ENCODE assay signal across 7 mouse cellular contexts in genomic region chr8:84823653-84824052, GRCm38 (mm10). TPM values are rescaled to one million over a fixed set of nuclear protein-coding genes. Genes with fewer than 3 reads are reported as not detected.
DNase-seq lines count a peak whose midpoint lies in the region.

No protein-coding gene starts in this region.

- peak overlapping the region; percentile 33 for H3K4me3 ChIP-seq in heart, embryonic 10.5 days

- H3K27me3 ChIP-seq in heart, embryonic 10.5 days (ENCODE audit: insufficient read depth, poor library complexity, severe bottlenecking): no peaks in the 10 kb centered on the region

- under 1% methylated on average over 18 of the region's 18 CpGs for WGBS in heart, embryonic 10.5 days

- H3K36me3 ChIP-seq in heart, embryonic 10.5 days: no peaks in the 10 kb centered on the region

- 0 out of 2 replicates have a peak overlapping the region, but pooled peaks have one; percentile 29 for H3K27ac ChIP-seq in heart, embryonic 10.5 days

- no peaks in the 10 kb centered on the region for H3K9me3 ChIP-seq in heart, embryonic 10.5 days

- DNase-seq in B cell, adult 2 months: peak; percentile 69 to 70
- peak; percentile 92 for DNase-seq in ES-CJ7 (ENCODE audit: low read depth, low spot score)
- DNase-seq in cerebellum, postnatal 25 days: peak; percentile 83 to 88
- peak; percentile 88 for DNase-seq in heart, embryonic 10.5 days (ENCODE audit: low spot score)
- peak; percentile 81 for DNase-seq in kidney, postnatal 10 days
- peak; percentile 60 for DNase-seq in lung, postnatal 25 days (ENCODE audit: low spot score)
- DNase-seq in right cerebral cortex, postnatal 14 days: peak; percentile 76

- peaks cover 29% of the 10 kb centered on the region for H3K4me1 ChIP-seq in heart, embryonic 10.5 days

RNA-seq across cellular contexts. Expression of gene Dand5, which starts 1.0 kb away (rescaled TPM):
- polyA plus RNA-seq in heart, embryonic 10.5 days (2016; fragmentation: Nextera tagmentation; extraction: Ambion mirVana): 5.3 TPM in 2 replicates

RNA-seq across cellular contexts. Expression of gene Gadd45gip1, which starts 7.7 kb away (rescaled TPM):
- polyA plus RNA-seq in heart, embryonic 10.5 days (2016; fragmentation: Nextera tagmentation; extraction: Ambion mirVana): 57.3 and 60.5 TPM in 2 replicates

RNA-seq across cellular contexts. Expression of gene Rad23a, which starts 16.8 kb away (rescaled TPM):
- 137 and 154 TPM in 2 replicates for polyA plus RNA-seq in heart, embryonic 10.5 days (2016; fragmentation: Nextera tagmentation; extraction: Ambion mirVana)

RNA-seq across cellular contexts. Expression of gene Calr, which starts 23.1 kb away (rescaled TPM):
- polyA plus RNA-seq in heart, embryonic 10.5 days (2016; fragmentation: Nextera tagmentation; extraction: Ambion mirVana): 881 and 1,047 TPM in 2 replicates

RNA-seq across cellular contexts. Expression of gene Nfix, which starts 23.5 kb away (rescaled TPM):
- polyA plus RNA-seq in heart, embryonic 10.5 days (2016; fragmentation: Nextera tagmentation; extraction: Ambion mirVana): 0.87 and 2.1 TPM in 2 replicates

Comparison
In these comparisons a context has a peak if more than half of its experiments do, and no peak if none do; other contexts are left out.
1. Peak in every context shown above with its lines: DNase-seq, H3K4me3 ChIP-seq and H3K27ac ChIP-seq.